Mouse (Mus musculus): Measurements from ENCODE around the gene Esp18. TPM values are rescaled to one million over a fixed set of nuclear protein-coding genes. Genes with fewer than 3 reads are reported as not detected.

Esp18 gene
- not detected for total RNA-seq (2018; cell fraction: chromatin; rRNA removed)
- total RNA-seq (2018; cell fraction: cytosol; rRNA removed): not detected
- total RNA-seq (2018; cell fraction: nucleus; rRNA removed): not detected
- not detected in 3 replicates for polyA plus RNA-seq (2018)

- H3K4me3 ChIP-seq (ENCODE audit: inconsistent target): no peak within 1 kb of the TSS
- WGBS (ENCODE audit: missing documents): 84% methylated on average over 2 of the region's 2 CpGs
- no peaks in the 10 kb centered on the region for H3K36me3 ChIP-seq (ENCODE audit: inconsistent target)
- no peak within 1 kb of the TSS for H3K27ac ChIP-seq
- no peaks in the 10 kb centered on the region for H3K79me2 ChIP-seq (ENCODE audit: inconsistent target)
Measured at GRCm38 (mm10) chr17:39406059-39406458, at the start of gene Esp18. Esp18 (plus strand) TSS chr17:39406359.

DNA sequence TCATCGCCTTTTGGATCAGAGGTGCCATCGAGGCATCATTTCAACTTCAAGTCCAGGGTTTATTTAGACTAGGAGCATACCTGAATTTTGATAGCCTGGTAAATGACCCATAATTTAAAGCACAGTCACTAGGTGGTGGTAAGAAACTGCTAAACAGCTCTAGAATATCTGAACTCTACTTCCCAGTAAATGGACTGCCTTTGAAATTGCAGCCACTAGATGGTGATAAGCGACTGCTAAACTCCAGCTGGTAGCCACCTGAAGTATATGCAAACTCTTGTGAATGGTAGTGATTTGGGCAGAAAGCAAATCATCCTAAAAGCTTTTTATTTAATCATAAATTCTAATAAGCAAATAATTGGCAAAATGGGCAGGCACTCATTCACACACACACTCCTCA, 42.8 kb upstream of the Esp18 start:
- WGBS (ENCODE audit: missing documents): 80% methylated on average over 3 of the region's 3 CpGs
- H3K36me3 ChIP-seq (ENCODE audit: inconsistent target): no peaks in the 10 kb centered on the region
- H3K79me2 ChIP-seq (ENCODE audit: inconsistent target): no peaks in the 10 kb centered on the region
- H3K4me3 ChIP-seq (ENCODE audit: inconsistent target): no peak overlapping the region
- H3K27ac ChIP-seq: no peak overlapping the region

Other genes with a start within 250 kb of the Esp18 start
- gene Esp16, start 129.8 kb downstream of the Esp18 start, polyA plus RNA-seq (2018): not detected in 3 replicates
- not detected in 3 replicates for gene Esp15, start 234.6 kb downstream of the Esp18 start, polyA plus RNA-seq (2018)